Mouse (Mus musculus) hindbrain, postnatal 0 days (tissue): Measurements from ENCODE around the gene Prkca. TPM values are rescaled to one million over a fixed set of nuclear protein-coding genes. Genes with fewer than 3 reads are reported as not detected.

Experiments used
- ATAC-seq: fragments of 200-750 bp; cut with Nextera tagmentation; 2 replicates; pipeline ENCODE4 v1.8.0; 2017; ENCODE audit warnings: mild to moderate bottlenecking, moderate TSS enrichment, moderate library complexity
- DNase-seq: peaks from one replicate; pipeline ENCODE4 v3.0.0-alpha.2; 2015; ENCODE audit warnings: low spot score
- H3K27ac ChIP-seq: fragments of 300-500 bp; sonication (generic); 2 replicates; pipeline ENCODE4 v1.5.1; 2014; ENCODE audit warnings: mild to moderate bottlenecking
- H3K27me3 ChIP-seq: fragments of 300-500 bp; sonication (generic); 2 replicates; pipeline ENCODE4 v1.6.1; 2014; ENCODE audit warnings: low read length, mixed read lengths; ENCODE audit not compliant: insufficient read depth
- H3K36me3 ChIP-seq: fragments of 300-500 bp; sonication (generic); 2 replicates; pipeline ENCODE4 v1.6.1; 2014; ENCODE audit warnings: low read length, mixed read lengths; ENCODE audit not compliant: insufficient read depth
- H3K4me1 ChIP-seq: fragments of 300-500 bp; sonication (generic); 2 replicates; pipeline ENCODE4 v1.6.1; 2014; ENCODE audit warnings: antibody characterized with exemption, low read length, mixed read lengths; ENCODE audit not compliant: insufficient read depth
- H3K4me2 ChIP-seq: fragments of 300-500 bp; sonication (generic); 2 replicates; pipeline ENCODE4 v1.6.1; 2014; ENCODE audit warnings: low read depth, mild to moderate bottlenecking, low read length, moderate library complexity, mixed read lengths
- H3K4me3 ChIP-seq: fragments of 300-500 bp; sonication (generic); 2 replicates; pipeline ENCODE4 v1.5.1; 2014; ENCODE audit warnings: low read length
- H3K9ac ChIP-seq: fragments of 300-500 bp; sonication (generic); replicated peaks from 2 replicates; pipeline ENCODE4 v1.6.1; 2014; ENCODE audit warnings: mild to moderate bottlenecking, low read length, moderate library complexity, mixed read lengths
- H3K9me3 ChIP-seq: fragments of 300-500 bp; sonication (generic); 2 replicates; pipeline ENCODE4 v1.6.1; 2016; ENCODE audit warnings: low read length, mixed read lengths
- CTCF ChIP-seq: IDR thresholded peaks from 2 replicates; pipeline ENCODE4 v1.5.1; 2016; ENCODE audit warnings: antibody characterized with exemption, control low read depth, low read depth
- WGBS: fragments of 180-500 bp; shearing (Covaris S2); extraction: QIAGEN DNeasy Blood & Tissue Kit; methylation state at CpG from one replicate; pipeline ENCODE4 v1.1.7; 2014; 5-methylcytosine and 5-hydroxymethylcytosine counted together
- polyA plus RNA-seq: library from polyadenylated mRNA; unstranded; fragments of >200 nt; fragmentation: Nextera tagmentation; extraction: Ambion mirVana; gene quantifications from 2 replicates; pipeline ENCODE4 v1.2.1, GENCODE M21; 2015
- total RNA-seq: library from RNA; depleted of rRNA; stranded (reverse); fragments of >200 nt; gene quantifications from 2 replicates; pipeline ENCODE4 v1.2.3, GENCODE M21; 2014

Prkca gene
- total and polyA plus RNA-seq, 2 experiments from 2014 or later: 8.0 to 25.0 TPM

- H3K4me3 ChIP-seq: no peak overlapping the region
- no peaks in the 10 kb centered on the region for H3K27me3 ChIP-seq
- H3K36me3 ChIP-seq: no peaks in the 10 kb centered on the region
- H3K4me2 ChIP-seq: no peak overlapping the region
- ATAC-seq: no peak
- peaks cover 4% of the 10 kb centered on the region; the same call in 1 of the 2 replicates for H3K4me1 ChIP-seq
- no peaks in the 10 kb centered on the region for H3K9me3 ChIP-seq
- H3K27ac ChIP-seq: no peak overlapping the region
- TF ChIP-seq CTCF: no peak
- WGBS: 81% methylated on average over 11 of the region's 11 CpGs
- no peak overlapping the region for H3K9ac ChIP-seq
- no peak for DNase-seq
Observed at GRCm38 (mm10) chr11:108240924-108241498, 102.7 kb downstream of the Prkca start.

DNA sequence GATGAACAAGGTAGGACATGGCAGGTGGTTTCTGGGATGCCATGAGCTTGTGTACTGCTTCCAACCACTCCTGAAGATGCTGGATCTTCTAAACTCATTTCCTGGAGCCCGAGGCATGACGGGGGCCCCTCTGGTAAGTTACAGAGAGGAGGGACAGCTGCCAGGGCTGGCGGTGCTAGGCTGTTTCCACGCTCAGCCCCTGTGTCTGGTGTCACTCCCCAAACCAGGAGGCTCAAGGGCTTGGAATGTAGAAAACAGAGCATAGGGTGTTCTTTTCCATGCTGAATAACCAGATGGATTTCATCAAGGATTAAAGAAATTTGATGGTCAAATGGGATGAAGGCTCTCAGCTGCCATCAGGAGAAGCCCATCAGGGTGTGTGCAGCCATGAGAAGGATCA lies 104.6 kb downstream of the Prkca start:
- no peaks in the 10 kb centered on the region for H3K27me3 ChIP-seq
- no peaks in the 10 kb centered on the region for H3K9me3 ChIP-seq
- H3K27ac ChIP-seq: no peak overlapping the region
- peaks cover 4% of the 10 kb centered on the region; the same call in 1 of the 2 replicates for H3K4me1 ChIP-seq
- H3K36me3 ChIP-seq: no peaks in the 10 kb centered on the region
- 81% methylated on average over 4 of the region's 4 CpGs for WGBS
- ATAC-seq (no peak), DNase-seq (no peak)
- H3K4me2 ChIP-seq: no peak overlapping the region
- no peak for TF ChIP-seq CTCF
- H3K9ac ChIP-seq: no peak overlapping the region
- H3K4me3 ChIP-seq: no peak overlapping the region

DNA sequence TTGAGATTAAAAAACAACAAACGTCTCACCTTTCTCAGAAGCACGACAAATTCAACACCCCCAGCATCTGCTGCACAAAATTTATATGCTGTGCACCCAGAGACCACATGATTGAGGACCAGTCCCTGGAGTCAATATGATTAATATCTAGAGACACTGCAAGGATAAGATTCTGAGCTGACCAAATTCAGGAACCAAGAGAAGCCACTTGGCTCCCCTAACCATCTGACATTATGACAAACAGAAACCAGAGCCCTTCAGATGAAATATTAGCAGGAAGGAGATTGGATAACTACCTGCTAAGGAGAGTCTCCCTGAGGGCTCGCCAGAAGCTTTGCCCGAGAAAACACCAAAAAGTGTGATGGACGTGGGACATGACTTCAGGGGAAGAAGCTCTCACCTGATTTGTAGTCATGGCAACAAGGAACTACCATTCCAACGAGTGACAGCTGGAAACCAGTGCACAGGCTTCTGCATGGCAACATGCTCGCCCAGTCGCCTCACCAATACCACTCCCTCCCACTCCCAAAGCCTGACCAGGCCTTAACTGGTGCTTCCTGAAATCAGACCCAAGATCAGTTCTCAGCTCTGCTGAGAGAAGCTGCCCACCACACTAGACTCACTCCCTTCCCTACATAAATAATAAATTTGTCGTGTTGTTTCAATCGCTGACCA lies 106.8 kb downstream of the Prkca start:
- DNase-seq: peak; percentile 31
- Histone ChIP-seq H3K4me2 (no peak overlapping the region), H3K36me3 (no peaks in the 10 kb centered on the region), H3K4me3 (no peak overlapping the region), H3K9me3 (no peaks in the 10 kb centered on the region), H3K27me3 (no peaks in the 10 kb centered on the region), H3K9ac (no peak overlapping the region), H3K27ac (peak overlapping the region; percentile 8; the same call in 1 of the 2 replicates), H3K4me1 (0 out of 2 replicates have a peak, but pooled peaks cover 2% of the 10 kb centered on the region)
- ATAC-seq: 0 out of 2 replicates have a peak, but pooled peaks have one; percentile 21
- no peak for TF ChIP-seq CTCF
- 49% methylated on average over 10 of the region's 10 CpGs for WGBS

GRCm38 (mm10) chr11:108236195-108236594 lies 107.5 kb downstream of the Prkca start:
- TF ChIP-seq CTCF: no peak
- ATAC-seq: no peak

DNA sequence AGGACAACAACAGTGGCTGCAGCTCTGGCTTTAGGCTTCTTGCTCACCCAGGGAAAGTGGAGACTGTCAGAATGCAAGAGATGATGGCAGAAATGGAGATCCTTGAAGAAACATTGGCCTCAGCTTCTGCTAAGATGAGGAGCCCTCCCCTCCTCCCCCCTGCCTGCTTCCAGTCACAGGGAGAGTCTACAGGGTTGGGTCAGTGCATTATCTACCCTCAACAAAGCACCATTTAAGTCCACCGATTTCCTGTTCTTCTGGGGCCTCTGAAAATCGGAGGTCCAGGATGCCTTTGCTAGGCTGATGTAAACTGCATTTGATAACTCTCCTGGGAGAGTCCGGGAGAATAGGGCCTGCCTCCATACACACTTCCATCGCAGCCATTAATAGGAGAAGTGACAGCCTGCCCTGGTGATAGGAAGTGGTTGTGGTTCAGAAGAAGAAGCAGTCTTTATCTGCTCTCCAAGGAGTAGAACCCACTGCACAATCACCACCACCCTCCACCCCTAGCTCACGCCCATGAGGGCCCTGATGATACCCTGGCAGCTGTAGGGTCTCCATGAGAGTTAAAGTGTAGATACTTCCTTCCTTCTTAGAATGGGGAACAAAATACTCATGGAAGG lies 108.5 kb downstream of the Prkca start:
- TF ChIP-seq CTCF: no peak
- Histone ChIP-seq H3K4me2 (no peak overlapping the region), H3K27me3 (no peaks in the 10 kb centered on the region), H3K9me3 (no peaks in the 10 kb centered on the region), H3K9ac (no peak overlapping the region), H3K27ac (no peak overlapping the region), H3K36me3 (no peaks in the 10 kb centered on the region), H3K4me1 (0 out of 2 replicates have a peak, but pooled peaks cover 2% of the 10 kb centered on the region), H3K4me3 (no peak overlapping the region)
- ATAC-seq (no peak), DNase-seq (no peak)
- WGBS: 84% methylated on average over 5 of the region's 5 CpGs

More at GRCm38 (mm10) chr11:108236195-108236594, 107.5 kb downstream of the Prkca start:
- no peak overlapping the region for H3K9ac ChIP-seq
- H3K27me3 ChIP-seq: no peaks in the 10 kb centered on the region
- no peak overlapping the region for H3K4me3 ChIP-seq
- H3K4me2 ChIP-seq: no peak overlapping the region
- DNase-seq: no peak
- H3K4me1 ChIP-seq: 0 out of 2 replicates have a peak, but pooled peaks cover 2% of the 10 kb centered on the region
- WGBS: 22% methylated on average over 2 of the region's 2 CpGs
- no peaks in the 10 kb centered on the region for H3K36me3 ChIP-seq
- H3K27ac ChIP-seq: no peak overlapping the region
- no peaks in the 10 kb centered on the region for H3K9me3 ChIP-seq

- Histone ChIP-seq H3K9me3 (no peaks in the 10 kb centered on the region), H3K4me2 (no peak overlapping the region), H3K4me3 (no peak overlapping the region), H3K36me3 (no peaks in the 10 kb centered on the region), H3K27me3 (no peaks in the 10 kb centered on the region), H3K27ac (no peak overlapping the region), H3K4me1 (0 out of 2 replicates have a peak, but pooled peaks cover 2% of the 10 kb centered on the region), H3K9ac (no peak overlapping the region)
- ATAC-seq (no peak), DNase-seq (no peak)
- whole genome bisulfite sequencing: 67% methylated on average over 5 of the region's 5 CpGs
- no peak for TF ChIP-seq CTCF
Observed at GRCm38 (mm10) chr11:108233015-108233414, 110.7 kb downstream of the Prkca start.
